Mouse (Mus musculus): ENCODE data around the gene Ces3a. TPM values are rescaled to one million over a fixed set of nuclear protein-coding genes. Genes with fewer than 3 reads are reported as not detected.
"Not testable (repeated sequence)": the region's sequence is repeated elsewhere in the genome, so short reads cannot be mapped to it uniquely, and the experiment has no call there.

The Ces3a gene
- not detected for total RNA-seq (2021)
- long read RNA-seq, experiment 1 = 0 reads
- long read RNA-seq, experiment 2 = 0 reads

DNA sequence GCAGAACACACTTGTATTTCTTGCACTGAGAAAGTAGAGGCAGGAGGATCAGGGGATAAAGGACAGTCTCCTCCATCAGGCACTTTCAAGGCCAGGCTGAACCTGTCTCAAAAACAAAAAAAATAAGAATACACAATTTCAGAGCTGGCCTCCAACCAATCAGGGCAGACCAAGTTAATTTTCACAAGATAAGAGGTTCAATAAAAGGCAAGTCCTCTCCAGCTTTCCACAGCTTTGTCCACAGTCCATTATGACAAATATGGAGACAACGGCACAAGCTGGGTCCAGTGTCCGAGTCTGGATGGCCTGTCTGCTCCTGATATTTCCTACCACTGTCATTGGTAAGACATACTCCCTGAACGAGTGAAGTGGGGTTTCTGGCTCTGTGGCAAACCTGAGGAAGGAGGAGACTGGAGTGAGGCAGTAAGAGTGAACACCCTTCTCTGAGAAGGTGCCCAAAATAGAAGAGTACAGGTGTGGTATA, at the start of gene Ces3a:
Gene Ces3a (plus strand): TSS at position 231 of the 484 bp plus-strand sequence.
- DNase-seq = no peak

DNA sequence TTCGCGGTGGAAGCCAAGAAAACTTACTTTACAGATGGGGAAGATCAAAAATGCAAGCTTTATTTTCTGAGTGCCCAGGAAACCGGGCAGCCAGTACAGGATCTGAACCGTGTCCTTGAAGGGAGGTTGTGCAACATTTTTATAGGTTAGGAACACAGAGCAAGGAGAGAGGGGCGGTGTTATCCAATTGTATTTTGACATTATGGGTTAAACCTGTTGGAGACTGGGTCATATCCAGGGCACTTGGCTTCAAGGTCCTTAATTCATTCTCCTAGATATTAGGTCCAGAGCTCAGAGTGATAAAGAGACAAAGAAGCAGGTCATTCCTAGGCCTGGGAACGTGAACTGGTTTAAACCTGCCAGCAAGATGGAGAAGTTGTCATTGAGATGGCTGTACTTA, 49.2 kb upstream of the Ces3a start:
- no peak for DNase-seq

DNA sequence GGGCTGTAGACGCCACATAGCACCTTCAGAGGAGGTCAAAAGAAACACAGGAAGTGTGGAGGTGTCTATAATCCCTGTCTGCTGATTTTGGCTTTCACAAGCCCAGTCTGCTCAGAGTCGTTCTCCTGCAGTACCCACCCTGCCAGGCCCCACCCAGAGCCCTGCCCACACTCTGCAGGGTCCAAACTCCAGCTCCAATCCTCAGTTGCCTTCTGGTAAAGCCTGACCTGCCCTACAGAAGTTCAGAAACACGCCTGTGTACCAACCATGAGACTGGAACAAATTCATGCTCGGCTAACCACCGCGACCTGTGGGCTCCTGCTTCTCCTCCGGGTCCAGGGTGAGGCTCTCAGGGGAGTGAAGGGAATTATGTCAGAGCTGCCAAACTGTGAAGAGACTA, 47.8 kb upstream of the Ces3a start, which contains the start of gene Ces2h:
Gene Ces2h (plus strand): TSS at position 268 of the 400 bp plus-strand sequence.
- DNase-seq = no peak

DNA sequence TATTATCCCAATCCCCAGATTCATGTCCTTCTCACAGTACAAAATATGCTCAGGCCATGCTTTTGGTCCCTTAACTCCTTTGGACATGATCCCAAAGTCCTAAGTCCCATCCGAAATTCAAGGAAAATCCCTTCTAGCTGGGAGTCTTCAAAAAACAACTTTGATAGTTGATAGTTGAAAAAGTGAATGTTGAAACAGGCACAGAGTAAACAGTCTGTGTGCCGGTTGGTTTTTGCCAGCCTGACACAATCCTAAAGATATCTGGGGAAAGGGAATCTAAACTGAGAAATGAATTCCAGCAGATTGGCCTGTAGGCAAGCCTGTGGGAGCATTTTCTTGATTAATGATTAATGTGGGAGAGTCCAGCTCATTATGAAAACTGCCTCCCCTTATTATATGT, 38.4 kb upstream of the Ces3a start:
- no peak for DNase-seq

DNA sequence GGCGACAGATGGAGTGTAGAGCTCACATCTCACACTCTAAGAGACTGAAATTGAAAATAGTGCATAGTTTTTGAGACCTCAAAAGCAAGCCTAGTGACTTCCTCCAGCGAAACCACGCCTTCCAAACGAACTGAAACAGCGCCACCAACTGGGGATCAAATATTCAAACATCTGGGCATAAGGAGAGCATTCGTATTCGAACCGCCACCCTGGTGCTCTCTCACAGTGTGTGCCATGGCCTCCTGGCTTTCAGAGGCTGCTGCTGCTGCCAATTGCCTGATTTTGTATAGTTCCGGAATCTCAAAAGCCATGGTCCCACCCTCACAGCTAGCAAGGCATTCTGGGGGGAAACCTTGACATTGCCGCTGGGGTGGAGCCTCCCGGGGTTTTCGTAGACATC, 37.3 kb upstream of the Ces3a start:
- DNase-seq = no peak

DNA sequence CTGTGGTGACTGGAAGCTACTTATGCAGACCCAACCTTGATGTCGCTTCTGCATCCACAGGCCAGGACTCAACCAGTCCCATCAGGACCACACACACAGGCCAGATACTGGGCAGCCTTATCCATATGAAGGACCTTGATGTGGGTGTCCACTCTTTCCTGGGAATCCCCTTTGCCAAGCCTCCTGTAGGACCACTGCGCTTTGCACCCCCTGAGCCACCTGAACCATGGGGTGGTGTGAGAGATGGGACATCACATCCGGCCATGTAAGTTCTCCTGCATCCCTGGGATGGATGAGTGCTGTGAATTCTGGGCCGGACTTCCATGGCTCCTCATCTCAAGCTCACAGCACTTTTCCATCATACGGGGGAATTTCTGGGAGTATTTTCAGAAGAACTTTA, 34.0 kb upstream of the Ces3a start:
- DNase-seq = no peak

DNA sequence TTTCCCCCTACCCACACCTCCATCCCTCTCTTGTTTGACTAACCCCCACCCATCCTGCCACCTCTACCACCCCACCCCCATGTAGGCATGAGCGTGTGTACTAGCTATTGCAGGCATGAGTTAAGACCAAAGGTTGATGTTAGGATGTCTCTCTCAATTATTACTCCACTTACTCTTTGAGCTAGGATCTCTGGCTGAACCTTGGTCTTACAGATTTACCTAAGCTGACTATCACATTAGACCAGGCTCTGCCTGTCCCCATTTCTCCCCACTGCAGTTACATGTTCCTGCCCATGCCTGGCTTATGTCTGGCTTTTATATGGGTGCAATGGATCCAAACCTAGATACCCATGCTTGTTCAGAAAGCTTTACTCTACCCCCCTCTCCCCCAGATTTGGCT, 26.4 kb upstream of the Ces3a start:
- DNase-seq = no peak

DNA sequence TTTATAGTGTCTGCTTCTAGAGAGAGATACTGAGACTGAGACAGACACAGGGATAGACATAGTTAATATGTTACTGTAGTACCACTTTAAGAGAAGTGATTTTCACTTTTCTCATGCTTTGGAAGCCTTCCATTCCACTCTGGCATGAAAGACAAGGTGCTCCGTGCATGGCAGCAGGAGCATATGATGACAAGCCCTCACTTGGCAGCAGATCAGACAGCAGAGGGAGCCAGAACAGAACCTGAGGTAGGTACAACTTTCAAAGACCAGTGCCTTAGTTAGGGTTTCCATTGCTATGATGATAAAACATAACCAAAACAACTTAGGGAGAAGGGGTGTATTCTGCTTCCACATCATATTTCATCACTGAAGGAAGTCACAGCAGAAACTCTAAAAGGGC, 25.3 kb upstream of the Ces3a start:
- no peak for DNase-seq

DNA sequence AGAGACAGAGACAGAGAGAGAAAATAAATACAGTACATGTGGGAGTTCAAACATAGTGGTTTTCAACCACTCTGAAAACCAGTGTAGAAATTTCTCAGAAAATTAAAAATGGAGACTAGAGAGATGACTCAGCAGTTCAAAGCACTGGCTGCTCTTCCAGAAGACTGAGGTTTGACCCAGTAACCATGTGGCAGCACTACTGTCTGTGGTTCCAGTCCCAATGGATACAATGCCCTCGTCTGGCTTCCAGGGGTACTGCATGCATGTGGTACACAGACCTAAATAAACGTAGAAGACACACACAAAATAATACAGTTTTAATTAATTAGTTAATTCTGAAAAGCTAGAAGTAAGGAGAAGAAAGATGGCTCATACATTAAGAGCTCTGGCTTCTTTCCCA, 23.4 kb upstream of the Ces3a start:
- no peak for DNase-seq

DNA sequence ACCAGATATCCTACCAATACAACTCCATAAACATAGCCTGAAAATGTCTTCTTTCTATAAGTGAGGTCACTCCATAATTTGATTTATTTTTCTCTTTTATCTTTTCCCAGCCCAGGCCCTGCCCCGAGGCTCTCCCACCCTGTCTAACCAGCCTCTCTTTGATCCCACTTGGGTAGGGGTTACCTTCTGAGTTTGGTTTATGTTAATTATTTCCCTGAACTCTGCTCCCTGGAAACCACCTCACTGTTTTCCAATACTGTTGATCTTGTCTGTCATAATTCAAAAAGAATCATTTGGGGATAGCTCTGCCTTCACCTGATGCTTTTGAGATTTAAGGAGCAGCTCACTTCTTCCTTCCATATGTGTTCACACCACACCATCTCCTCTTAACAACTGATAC, 4.9 kb upstream of the Ces3a start:
- DNase-seq = no peak

DNA sequence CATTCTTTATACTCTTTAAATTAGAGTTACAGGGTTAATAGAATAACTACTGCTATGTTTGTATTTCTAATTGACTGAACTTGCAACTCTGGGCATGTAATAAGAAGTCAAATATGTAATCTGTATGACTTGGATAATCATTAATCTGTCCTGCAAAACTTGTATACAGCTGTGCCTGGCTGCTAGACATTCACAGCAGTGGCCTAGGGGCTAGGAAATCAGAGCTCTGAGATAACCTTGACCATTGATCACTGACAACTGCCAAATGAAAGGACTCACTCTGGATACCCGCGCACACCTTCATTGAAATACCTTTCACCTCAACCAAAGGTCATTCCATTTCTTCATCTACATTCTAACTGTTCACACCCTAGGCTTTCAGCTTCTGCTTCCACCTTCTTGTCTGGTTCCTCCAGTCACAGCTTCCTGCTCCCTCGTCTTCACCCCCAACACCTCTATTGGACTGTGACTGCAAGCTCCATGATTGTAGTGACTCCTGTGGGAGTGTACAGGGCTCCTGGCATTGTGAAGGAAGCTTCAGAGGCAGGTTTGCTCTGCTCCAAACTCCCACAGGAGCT, 2.5 kb upstream of the Ces3a start:
- no peak for DNase-seq

DNA sequence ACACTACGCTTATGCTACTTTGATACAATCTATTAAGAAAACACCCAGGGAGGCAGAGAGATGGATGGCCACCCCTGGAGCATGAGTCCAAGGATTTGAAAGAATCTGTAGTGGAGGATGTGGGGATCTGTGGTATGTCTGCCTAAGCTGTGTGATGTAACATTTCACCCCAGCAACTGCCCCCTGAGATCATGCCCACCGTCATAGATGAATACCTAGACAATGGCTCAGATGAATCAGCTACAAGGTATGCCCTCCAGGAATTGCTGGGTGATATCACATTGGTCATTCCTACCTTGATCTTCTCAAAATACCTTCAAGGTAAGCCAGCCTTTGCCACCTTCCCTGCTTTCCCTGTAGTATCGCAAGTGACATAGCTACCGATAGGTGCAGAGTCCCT, 7.8 kb downstream of the Ces3a start:
- no peak for DNase-seq

DNA sequence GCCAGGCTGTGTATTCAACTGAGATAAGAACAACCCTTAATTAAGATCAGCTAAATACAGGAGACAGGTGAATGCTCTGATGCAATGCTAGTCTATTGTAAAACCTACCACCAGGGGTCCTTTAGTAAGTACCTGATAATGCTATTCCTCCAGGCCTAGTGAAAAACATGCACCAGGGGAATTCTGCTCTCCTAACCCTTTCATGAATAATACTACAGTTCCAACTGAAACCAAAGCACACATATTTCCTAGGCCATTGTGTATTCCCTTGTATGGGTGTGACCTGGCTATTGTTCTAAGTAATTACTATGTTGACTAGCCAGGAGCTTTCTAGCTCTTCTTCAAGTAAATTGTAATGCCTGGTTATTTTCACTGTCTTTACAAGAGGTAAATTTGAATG, 11.7 kb downstream of the Ces3a start:
- DNase-seq = no peak

DNA sequence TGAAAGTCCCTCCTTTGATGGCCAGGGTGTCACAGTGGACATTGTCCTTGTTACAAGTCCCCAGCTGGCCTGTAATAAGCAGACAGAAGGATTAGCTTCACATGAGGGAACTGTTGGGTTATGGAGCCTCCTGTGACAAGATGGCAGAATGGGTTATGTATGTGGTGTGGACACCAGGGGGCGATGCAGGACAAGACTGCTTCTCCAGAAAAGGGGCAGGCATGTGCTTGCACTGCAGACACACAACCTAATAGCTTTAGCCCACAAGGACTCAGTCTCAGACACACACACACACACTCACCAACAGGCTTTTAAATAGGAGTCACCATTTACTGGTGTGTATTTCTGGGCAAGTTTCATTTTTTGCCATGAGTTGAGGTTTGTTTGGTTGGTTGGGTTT, 18.4 kb downstream of the Ces3a start:
- DNase-seq = peak; percentile 38

DNA sequence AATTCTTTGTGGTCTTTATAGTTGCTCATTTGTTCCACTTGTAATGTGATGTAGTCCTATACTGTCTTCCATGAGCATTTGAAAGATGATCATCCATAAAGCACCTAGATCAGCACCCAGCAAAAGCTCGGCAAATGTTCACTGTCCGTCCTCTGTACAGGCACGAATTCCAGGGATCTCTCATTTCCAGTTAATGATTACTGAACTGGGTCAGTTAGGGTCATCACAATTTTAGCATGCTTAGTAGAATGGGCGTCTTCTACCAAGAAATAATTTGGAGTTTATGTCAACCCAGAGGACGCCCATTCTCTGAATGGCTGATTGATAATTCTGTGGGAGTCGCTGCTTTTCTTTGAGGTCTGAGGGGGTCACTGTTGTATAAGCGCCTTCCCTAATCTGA, 19.5 kb downstream of the Ces3a start:
- DNase-seq = not testable (repeated sequence)

DNA sequence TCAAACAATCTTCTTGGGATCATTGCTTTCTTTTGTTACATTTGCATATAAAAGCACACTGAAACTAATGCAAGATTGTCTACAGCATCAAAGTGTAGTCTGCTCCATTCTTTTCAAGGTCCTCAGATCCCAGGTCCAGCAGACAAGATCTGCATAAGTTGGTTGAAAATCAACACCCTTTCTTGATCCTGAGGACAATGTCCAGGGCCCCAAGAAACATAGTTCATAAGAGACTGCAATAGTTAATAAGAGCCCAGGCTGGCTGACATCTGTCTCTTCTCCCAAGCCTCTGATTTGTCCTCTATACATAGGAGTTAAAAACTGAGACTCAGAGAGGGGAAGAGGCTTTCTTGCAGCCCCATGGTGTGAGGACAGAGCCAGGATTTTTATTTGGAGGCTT, 20.6 kb downstream of the Ces3a start:
- DNase-seq = no peak

DNA sequence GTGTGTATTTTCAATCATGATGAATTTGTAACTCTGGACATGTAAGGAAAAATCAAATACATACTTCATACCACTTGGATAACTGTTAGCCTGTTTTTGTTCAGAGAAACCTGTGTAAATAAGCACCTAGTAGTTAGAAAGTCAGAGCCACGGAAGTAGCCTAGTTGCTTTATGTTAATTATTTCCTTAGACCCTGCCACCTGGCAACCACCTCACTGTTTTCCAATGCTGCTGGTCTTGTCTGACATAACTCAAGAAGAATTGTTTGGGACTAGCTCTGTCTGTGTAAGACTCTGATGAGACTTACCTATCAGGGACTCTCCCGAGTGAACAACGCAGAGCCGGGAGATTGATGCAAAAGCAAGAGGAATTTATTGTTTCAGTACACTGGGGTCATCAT, 28.2 kb downstream of the Ces3a start:
- no peak for DNase-seq

DNA sequence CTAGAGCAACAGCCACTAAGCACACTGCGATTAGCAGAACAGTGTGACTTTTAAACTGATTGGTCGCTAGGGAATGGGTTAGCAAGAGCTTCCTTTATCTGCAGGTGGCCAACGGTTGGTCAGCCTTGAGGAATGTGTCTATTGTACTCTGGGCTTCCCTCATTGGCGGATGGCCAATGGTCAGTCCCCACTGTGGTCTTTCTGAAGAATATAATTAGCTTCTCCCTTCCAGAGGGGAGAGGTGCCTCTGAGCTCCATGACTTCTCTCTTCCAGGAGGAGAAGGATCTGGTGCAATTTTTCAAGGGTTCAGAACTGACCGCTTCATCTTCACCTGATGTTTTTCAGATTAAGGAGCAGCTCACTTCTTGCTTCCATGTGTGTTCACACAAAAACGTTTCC, 28.7 kb downstream of the Ces3a start:
- no peak for DNase-seq

DNA sequence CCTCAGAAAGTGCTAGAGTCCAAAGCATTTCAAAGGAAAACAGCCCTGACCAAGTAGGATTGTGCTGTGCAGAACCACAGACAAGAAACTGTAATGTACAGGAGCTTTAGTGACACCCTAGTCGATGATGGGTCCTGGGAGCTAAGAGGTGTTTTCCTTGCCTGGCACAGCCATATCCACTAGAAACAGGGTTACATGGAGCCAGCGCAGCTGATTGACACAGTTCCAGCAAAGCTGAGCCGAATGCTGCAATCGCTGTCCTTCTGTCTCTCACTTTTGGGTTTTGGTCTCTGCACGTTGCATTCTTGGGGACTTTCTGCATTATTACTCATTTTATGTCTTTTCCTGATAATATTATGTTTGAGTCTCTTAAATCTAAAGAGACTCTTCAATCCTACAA, 30.2 kb downstream of the Ces3a start:
- no peak for DNase-seq

DNA sequence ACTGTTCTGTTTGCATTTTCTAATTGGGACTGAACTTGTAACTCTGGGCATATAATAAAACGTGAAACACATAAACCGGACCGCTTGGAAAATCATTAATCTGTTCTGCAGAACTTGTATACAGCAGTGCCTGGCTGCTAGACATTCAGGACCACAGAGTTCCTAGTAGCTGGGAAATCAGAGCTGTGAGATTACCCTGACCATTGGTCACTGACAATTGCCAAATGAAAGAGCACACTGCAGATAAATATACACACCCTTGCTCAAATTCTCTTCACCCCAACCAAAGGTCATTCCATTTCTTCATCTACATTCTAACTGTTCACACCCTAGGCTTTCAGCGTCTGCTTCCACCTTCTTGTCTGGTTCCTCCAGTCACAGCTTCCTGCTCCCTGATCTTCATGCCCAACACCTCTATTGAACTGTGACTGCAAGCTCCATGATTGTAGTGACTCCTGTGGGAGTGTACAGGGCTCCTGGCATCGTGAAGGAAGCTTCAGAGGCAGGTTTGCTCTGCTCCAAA, 32.5 kb downstream of the Ces3a start:
- no peak for DNase-seq

DNA sequence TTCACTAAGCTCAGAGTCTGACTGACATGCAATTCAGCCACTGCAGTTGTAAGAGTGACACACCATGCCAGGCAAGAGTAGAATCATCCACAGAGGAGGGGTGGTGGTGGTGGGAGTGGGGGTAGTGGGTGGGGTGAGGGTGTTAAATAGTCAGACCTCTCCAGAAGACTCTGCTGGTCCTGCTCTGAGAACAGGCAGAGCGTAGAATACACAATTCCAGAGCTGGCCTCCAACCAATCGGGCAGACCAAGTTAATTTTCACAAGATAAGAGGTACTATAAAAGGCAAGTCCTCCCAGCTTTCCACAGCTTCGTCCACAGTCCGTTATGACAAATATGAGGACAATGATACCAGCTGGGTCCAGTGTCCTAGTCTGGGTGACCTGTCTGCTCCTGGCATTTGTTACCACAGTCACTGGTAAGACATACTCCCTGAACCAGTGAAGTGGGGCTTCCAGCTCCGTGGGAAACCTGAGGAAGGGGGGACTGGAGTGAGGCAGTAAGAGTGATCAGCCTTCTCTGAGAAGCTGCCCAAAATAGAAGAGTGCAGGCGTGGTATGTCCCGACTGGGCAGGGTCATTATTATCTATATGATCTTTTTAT, 35.1 kb downstream of the Ces3a start, which contains the start of gene Ces3b:
Gene Ces3b (plus strand): TSS at position 305 of the 602 bp plus-strand sequence.
- no peak for DNase-seq

DNA sequence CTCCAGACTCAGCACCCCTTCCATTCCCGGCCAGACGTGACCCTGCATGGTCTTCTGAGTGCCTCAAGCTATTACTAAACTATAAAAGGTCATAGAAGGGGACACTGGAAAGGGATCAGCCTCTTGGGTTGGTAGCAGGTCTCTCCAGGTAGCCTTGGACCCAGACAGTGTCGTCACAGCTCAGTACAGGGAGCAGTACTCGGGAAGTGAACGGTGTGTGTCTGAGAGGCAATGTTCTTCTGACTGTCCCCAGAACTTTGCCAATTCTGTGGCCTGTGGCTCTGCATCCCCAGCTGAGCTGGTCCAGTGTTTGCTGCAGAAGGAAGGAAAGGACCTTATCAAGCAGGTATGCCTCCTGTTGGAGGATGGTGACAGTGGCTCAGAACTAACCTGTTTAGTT, 39.8 kb downstream of the Ces3a start:
- not testable (repeated sequence) for DNase-seq

DNA sequence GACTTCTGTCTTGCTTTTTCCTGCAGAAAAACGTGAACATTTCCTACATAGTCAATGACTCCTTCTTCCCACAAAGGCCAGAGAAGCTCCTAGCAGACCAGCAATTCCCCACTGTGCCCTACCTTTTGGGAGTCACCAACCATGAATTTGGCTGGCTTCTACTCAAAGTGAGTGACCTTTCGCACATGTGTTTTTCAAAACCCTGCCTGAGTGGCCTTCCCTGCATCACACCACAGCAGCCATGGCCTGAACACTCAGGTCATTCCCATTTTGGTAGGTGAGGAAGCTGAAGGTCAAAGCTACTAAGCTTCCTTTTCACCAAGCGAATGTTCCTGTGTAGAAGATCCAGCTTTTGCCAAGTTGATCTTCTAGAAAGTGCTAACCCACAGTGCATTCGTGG, 40.2 kb downstream of the Ces3a start:
- DNase-seq = no peak

DNA sequence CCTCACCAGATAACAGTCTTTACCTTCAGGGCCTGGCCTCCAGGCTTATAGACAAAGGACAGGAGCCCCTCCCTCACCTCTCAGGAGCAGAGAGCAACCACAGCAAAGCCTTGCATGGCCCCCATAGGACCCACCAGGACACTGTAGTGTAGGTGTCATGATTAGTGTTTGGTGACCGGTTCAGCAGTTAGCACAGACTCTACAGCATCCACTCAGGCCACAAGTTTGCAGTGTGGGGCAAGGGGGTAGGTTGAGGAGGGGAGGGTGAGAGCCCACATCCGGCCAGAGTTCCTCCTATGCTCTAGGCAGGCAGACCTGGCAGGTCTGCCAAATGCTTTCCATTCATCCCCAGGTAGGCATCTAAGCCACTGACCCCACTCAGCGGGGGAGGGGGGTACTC, 45.6 kb downstream of the Ces3a start:
- DNase-seq = no peak

All from gastrocnemius, postnatal 10 days (tissue).